Mouse (Mus musculus): ENCODE measurements around the gene Coa6. TPM values are rescaled to one million over a fixed set of nuclear protein-coding genes. Genes with fewer than 3 reads are reported as not detected.
A peak's percentile ranks its signal among the peaks of the same experiment; 100 is the strongest.
"Not testable (repeated sequence)": the region's sequence is repeated elsewhere in the genome, so short reads cannot be mapped to it uniquely, and the experiment has no call there.

The Coa6 gene
- 28.5 and 34.6 TPM in 2 replicates for polyA plus RNA-seq (2015; fragmentation: Nextera tagmentation; extraction: Ambion mirVana)

DNA sequence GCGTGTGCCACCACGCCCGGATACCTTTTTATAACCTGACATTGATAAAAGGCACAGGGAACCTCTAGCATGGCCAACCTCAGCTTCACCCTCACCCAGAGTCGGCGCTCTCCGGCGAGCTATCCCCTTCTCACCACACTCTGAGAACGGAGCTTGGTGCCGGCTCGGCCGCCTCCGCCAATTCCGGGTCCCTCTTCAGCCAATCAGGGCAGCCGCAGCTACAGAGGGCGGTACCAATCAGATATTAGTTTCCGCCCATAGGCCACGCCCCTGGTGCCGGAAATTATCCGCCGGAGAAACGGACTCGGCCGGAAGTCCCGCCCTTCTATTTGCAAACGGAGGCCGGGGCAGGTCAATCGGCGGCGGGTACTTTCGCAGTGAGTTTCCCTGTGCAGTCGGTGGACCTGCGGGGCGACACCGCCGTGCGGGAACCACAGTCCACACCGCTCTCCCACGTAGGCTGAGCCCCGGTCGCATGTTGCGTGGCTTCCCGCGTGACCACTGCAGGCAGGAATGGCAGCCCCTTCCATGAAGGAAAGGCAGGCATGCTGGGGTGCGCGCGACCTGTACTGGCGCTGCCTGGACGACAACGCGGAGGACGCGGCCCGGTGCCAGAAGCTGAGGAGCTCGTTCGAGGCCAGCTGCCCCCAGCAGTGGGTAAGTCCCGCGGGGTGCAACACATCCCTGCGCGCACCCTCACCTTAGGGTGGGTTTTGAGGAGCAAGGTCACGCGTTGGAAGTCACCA lies at the start of gene Coa6:
Coa6 (plus strand) TSS at position 342 of the 746 bp plus-strand sequence.
- Histone ChIP-seq H3K36me3 (replicated peaks) (peaks cover 17% of the 10 kb centered on the region), H3K4me3 (replicated peaks) (peak within 1 kb of the TSS; percentile 79), H3K9me3 (replicated peaks) (no peaks in the 10 kb centered on the region), H3K4me2 (peak within 1 kb of the TSS; percentile 88), H3K27ac (replicated peaks) (peak within 1 kb of the TSS; percentile 81), H3K27me3 (no peaks in the 10 kb centered on the region), H3K9ac (peak within 1 kb of the TSS; percentile 77), H3K4me1 (replicated peaks) (peaks cover 21% of the 10 kb centered on the region)
- under 1% methylated on average over 61 of the region's 61 CpGs for WGBS (ENCODE audit: insufficient replicate concordance)
- peak; percentile 96 for ATAC-seq (ENCODE audit: insufficient read depth)

GRCm38 (mm10) chr8:126379580-126379979 lies 42.7 kb upstream of the Coa6 start:
- Histone ChIP-seq H3K4me1 (replicated peaks) (no peaks in the 10 kb centered on the region), H3K9me3 (replicated peaks) (no peaks in the 10 kb centered on the region), H3K27me3 (no peaks in the 10 kb centered on the region), H3K9ac (no peak overlapping the region), H3K36me3 (replicated peaks) (no peaks in the 10 kb centered on the region), H3K4me3 (replicated peaks) (no peak overlapping the region), H3K4me2 (no peak overlapping the region), H3K27ac (replicated peaks) (no peak overlapping the region)
- 54% methylated on average over 6 of the region's 6 CpGs for WGBS (ENCODE audit: insufficient replicate concordance)
- no peak for ATAC-seq (ENCODE audit: insufficient read depth)

- ATAC-seq (ENCODE audit: insufficient read depth), result no peak
- Histone ChIP-seq H3K4me3 (replicated peaks) (no peak overlapping the region), H3K4me2 (no peak overlapping the region), H3K36me3 (replicated peaks) (no peaks in the 10 kb centered on the region), H3K9ac (no peak overlapping the region), H3K27ac (replicated peaks) (no peak overlapping the region), H3K4me1 (replicated peaks) (no peaks in the 10 kb centered on the region), H3K9me3 (replicated peaks) (no peaks in the 10 kb centered on the region), H3K27me3 (no peaks in the 10 kb centered on the region)
- WGBS (ENCODE audit: insufficient replicate concordance), result 34% methylated on average over 2 of the region's 2 CpGs
Measured at GRCm38 (mm10) chr8:126380141-126380540, 42.2 kb upstream of the Coa6 start.

GRCm38 (mm10) chr8:126381299-126381698 lies 41.0 kb upstream of the Coa6 start:
- Histone ChIP-seq H3K4me2 (no peak overlapping the region), H3K4me3 (replicated peaks) (no peak overlapping the region), H3K9me3 (replicated peaks) (no peaks in the 10 kb centered on the region), H3K27me3 (no peaks in the 10 kb centered on the region), H3K9ac (no peak overlapping the region), H3K27ac (replicated peaks) (no peak overlapping the region), H3K4me1 (replicated peaks) (no peaks in the 10 kb centered on the region), H3K36me3 (replicated peaks) (no peaks in the 10 kb centered on the region)
- ATAC-seq (ENCODE audit: insufficient read depth), result no peak
- 68% methylated on average over 7 of the region's 7 CpGs for WGBS (ENCODE audit: insufficient replicate concordance)

- no peak for ATAC-seq (ENCODE audit: insufficient read depth)
- Histone ChIP-seq H3K9ac (no peak overlapping the region), H3K27me3 (no peaks in the 10 kb centered on the region), H3K4me3 (replicated peaks) (no peak overlapping the region), H3K27ac (replicated peaks) (no peak overlapping the region), H3K36me3 (replicated peaks) (no peaks in the 10 kb centered on the region), H3K9me3 (replicated peaks) (no peaks in the 10 kb centered on the region), H3K4me1 (replicated peaks) (no peaks in the 10 kb centered on the region), H3K4me2 (no peak overlapping the region)
- WGBS (ENCODE audit: insufficient replicate concordance), result 31% methylated on average over 14 of the region's 14 CpGs
Measured at GRCm38 (mm10) chr8:126382216-126382615, 40.1 kb upstream of the Coa6 start.

DNA sequence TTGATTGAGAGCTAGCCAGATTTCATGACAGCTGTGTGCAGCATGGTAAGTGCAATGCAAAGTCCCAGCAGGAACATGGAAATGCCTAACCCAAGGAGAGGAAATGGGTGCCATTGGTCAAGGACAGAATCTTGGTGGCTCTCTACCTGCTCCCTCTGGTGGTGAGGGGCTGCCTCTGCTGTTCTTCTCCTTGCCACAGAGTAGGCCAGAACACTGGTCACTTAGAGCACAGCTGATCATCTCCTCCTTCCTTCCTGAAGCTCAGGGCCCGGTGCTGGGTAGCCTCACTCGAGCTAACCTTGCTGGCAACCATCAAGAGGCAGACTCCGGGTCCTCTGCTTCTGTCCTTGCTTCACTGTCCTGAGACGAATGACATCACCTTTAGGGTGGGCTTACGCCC lies 39.6 kb upstream of the Coa6 start:
- Histone ChIP-seq H3K27ac (replicated peaks) (no peak overlapping the region), H3K9ac (no peak overlapping the region), H3K27me3 (no peaks in the 10 kb centered on the region), H3K9me3 (replicated peaks) (no peaks in the 10 kb centered on the region), H3K4me3 (replicated peaks) (no peak overlapping the region), H3K4me1 (replicated peaks) (no peaks in the 10 kb centered on the region), H3K36me3 (replicated peaks) (no peaks in the 10 kb centered on the region), H3K4me2 (no peak overlapping the region)
- no peak for ATAC-seq (ENCODE audit: insufficient read depth)
- WGBS (ENCODE audit: insufficient replicate concordance), result 38% methylated on average over 5 of the region's 5 CpGs

DNA sequence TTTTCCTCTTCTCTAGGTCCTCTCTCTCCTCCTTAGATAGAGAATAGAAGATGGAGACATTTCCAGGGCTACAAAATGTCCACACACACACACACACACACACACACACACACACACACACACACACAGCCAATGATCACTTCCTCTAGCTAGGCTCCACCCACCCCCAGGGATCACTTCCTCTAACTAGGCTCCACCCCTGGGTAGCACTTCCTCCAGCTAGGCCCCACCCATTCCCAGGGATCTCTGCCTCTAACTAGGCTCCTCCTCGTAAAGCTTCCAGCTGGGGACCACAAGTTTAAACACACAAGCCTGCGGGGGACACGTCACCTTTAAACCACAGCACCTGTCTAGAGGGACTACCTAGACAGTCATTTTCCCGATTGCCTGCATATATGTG lies 34.7 kb upstream of the Coa6 start:
- H3K4me2 ChIP-seq, result no peak overlapping the region
- H3K4me1 ChIP-seq (replicated peaks), result no peaks in the 10 kb centered on the region
- H3K4me3 ChIP-seq (replicated peaks), result no peak overlapping the region
- H3K9me3 ChIP-seq (replicated peaks), result no peaks in the 10 kb centered on the region
- H3K27me3 ChIP-seq, result no peaks in the 10 kb centered on the region
- 71% methylated on average over 4 of the region's 4 CpGs for WGBS (ENCODE audit: insufficient replicate concordance)
- no peak overlapping the region for H3K27ac ChIP-seq (replicated peaks)
- H3K36me3 ChIP-seq (replicated peaks), result no peaks in the 10 kb centered on the region
- H3K9ac ChIP-seq, result no peak overlapping the region
- no peak for ATAC-seq (ENCODE audit: insufficient read depth)

DNA sequence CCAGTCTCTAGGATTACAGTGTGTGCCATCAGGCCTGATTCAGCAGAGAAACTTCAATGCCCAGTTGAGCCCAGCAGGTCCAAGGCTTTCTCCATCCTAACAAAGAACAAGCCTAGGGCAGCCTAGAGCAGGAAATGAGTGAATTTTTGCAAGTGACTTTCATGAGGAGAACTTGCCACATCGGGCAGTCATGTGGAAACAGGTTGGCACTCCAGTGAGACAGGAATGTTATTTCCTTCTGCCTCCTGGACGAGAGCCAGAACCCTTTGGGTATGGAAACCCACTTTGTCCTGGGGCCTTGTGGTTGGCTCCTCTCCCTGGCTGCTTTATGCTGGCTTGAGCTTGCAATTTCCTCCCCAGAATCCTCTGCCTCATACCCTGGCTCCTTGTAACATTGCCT lies 30.8 kb upstream of the Coa6 start:
- Histone ChIP-seq H3K4me1 (replicated peaks) (no peaks in the 10 kb centered on the region), H3K36me3 (replicated peaks) (no peaks in the 10 kb centered on the region), H3K27me3 (no peaks in the 10 kb centered on the region), H3K4me2 (no peak overlapping the region), H3K4me3 (replicated peaks) (no peak overlapping the region), H3K9ac (no peak overlapping the region), H3K27ac (replicated peaks) (no peak overlapping the region), H3K9me3 (replicated peaks) (no peaks in the 10 kb centered on the region)
- ATAC-seq (ENCODE audit: insufficient read depth), result no peak
- WGBS (ENCODE audit: insufficient replicate concordance), result 52% methylated on average over 2 of the region's 2 CpGs

DNA sequence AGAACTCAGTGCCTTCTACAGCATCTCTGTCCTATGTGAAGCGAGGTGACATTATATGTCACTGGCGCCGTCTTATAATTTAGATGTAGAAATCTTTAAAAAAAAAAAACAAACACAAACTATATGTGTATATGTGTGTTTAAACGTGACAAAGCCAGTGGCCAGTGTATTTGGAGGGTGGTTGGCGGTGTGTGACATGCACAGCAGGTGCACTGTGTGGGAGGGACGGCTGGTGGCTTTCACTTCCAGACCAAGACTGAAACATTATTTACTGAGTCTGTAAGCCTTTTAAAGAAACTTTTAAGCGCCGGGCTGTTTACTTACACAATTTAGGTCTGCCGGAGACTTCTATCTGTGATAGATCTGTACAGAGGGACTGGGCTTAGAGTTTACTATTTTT lies 26.9 kb upstream of the Coa6 start:
- Histone ChIP-seq H3K27ac (replicated peaks) (no peak overlapping the region), H3K4me2 (no peak overlapping the region), H3K36me3 (replicated peaks) (no peaks in the 10 kb centered on the region), H3K9me3 (replicated peaks) (no peaks in the 10 kb centered on the region), H3K9ac (no peak overlapping the region), H3K4me3 (replicated peaks) (no peak overlapping the region), H3K4me1 (replicated peaks) (no peaks in the 10 kb centered on the region), H3K27me3 (no peaks in the 10 kb centered on the region)
- WGBS (ENCODE audit: insufficient replicate concordance), result 67% methylated on average over 9 of the region's 9 CpGs
- ATAC-seq (ENCODE audit: insufficient read depth), result no peak

DNA sequence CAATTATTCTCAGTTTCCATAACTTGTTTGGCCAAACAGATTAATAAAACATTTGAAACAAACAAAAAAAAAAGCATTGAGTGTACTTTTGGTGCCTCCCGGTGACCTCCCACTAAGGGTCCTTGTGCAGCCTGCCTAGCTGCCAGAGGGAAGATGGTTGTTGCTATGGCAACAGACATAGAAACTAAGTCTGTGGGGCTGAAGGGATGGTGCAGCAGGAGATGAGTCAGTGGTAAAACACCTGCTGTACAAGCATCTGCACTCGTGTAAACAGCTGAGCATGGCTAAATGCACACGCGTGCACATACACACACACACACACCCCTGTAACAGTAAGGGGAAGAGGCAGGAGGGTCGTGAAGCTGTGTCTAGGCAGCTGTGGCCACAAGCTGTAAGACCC lies 26.4 kb upstream of the Coa6 start:
- Histone ChIP-seq H3K4me3 (replicated peaks) (no peak overlapping the region), H3K4me2 (no peak overlapping the region), H3K9me3 (replicated peaks) (no peaks in the 10 kb centered on the region), H3K4me1 (replicated peaks) (no peaks in the 10 kb centered on the region), H3K9ac (no peak overlapping the region), H3K36me3 (replicated peaks) (no peaks in the 10 kb centered on the region), H3K27me3 (no peaks in the 10 kb centered on the region), H3K27ac (replicated peaks) (no peak overlapping the region)
- 56% methylated on average over 5 of the region's 5 CpGs for WGBS (ENCODE audit: insufficient replicate concordance)
- ATAC-seq (ENCODE audit: insufficient read depth), result no peak

DNA sequence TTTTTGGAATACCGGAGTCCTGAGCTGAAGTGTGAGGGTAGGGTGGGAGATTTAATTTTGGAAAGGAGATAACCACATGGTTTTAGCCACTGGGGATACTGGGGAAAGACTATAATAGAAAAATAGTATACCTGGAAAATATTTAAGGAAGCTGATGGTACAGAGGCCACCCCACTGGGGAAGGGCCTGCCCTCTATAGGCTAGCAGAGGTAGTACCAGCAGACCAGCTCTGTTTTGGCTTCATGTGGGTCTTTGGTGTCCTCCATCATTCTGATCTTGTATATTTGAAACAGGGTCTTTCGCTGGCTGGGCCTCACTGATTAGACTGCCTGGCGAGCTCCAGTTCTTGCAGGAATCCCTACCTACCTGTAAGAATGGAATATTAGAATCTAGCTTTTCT lies 24.0 kb upstream of the Coa6 start:
- Histone ChIP-seq H3K36me3 (replicated peaks) (no peaks in the 10 kb centered on the region), H3K27me3 (no peaks in the 10 kb centered on the region), H3K4me1 (replicated peaks) (no peaks in the 10 kb centered on the region), H3K4me3 (replicated peaks) (no peak overlapping the region), H3K9ac (no peak overlapping the region), H3K4me2 (no peak overlapping the region), H3K27ac (replicated peaks) (no peak overlapping the region), H3K9me3 (replicated peaks) (no peaks in the 10 kb centered on the region)
- no peak for ATAC-seq (ENCODE audit: insufficient read depth)
- 44% methylated on average over 3 of the region's 3 CpGs for WGBS (ENCODE audit: insufficient replicate concordance)

- not testable (repeated sequence) for H3K27ac ChIP-seq (replicated peaks); H3K27me3 ChIP-seq; H3K4me1 ChIP-seq (replicated peaks); H3K9me3 ChIP-seq (replicated peaks); H3K4me3 ChIP-seq (replicated peaks); H3K9ac ChIP-seq; H3K36me3 ChIP-seq (replicated peaks); ATAC-seq (ENCODE audit: insufficient read depth); H3K4me2 ChIP-seq
Measured at GRCm38 (mm10) chr8:126404550-126404949, 17.8 kb upstream of the Coa6 start.

Data from liver, embryonic 15.5 days (tissue).